ENCODE assay signal across 11 mouse cellular contexts in genomic region chr6:53289659-53290058, GRCm38 (mm10). TPM values are rescaled to one million over a fixed set of nuclear protein-coding genes. Genes with fewer than 3 reads are reported as not detected.
DNase-seq lines count a peak whose midpoint lies in the region; ATAC-seq lines count a peak whose summit lies in the region.
"Had no signal": no experiment of that assay in that cellular context is flagged by ENCODE, and none has a peak within 500 bp of the region (broad histone marks: within the 10 kb centered on the region; RNA-seq: fewer than 3 reads in every experiment).

No protein-coding gene starts in this region.

- intact Hi-C loops in heart, postnatal 36 days (cut with DNase I), result loop anchor here (5.0 to 10.0 kb wide), 4 partner anchors 103 to 795 kb away; no protein-coding TSS in a partner anchor
- intact Hi-C loops in left cerebral cortex, postnatal 36 days (cut with DNase I), result no loop called here

- H3K4me3 ChIP-seq in heart, embryonic 13.5 days, result peak overlapping the region; percentile 83
- H3K4me3 ChIP-seq in embryonic facial prominence, embryonic 11.5 days (ENCODE audit: low read depth, low read length), result peak overlapping the region; percentile 67
- peak overlapping the region; percentile 64 for H3K4me3 ChIP-seq in forebrain, embryonic 11.5 days (ENCODE audit: low read depth, low read length)
- H3K4me3 ChIP-seq in limb, embryonic 13.5 days, result peak overlapping the region; percentile 82

- no peaks in the 10 kb centered on the region for H3K9me3 ChIP-seq in heart, embryonic 13.5 days
- H3K9me3 ChIP-seq in embryonic facial prominence, embryonic 11.5 days (replicated peaks; ENCODE audit: control insufficient read depth, low read length), result no peaks in the 10 kb centered on the region
- H3K9me3 ChIP-seq in forebrain, embryonic 11.5 days (ENCODE audit: control insufficient read depth, low read length), result no peaks in the 10 kb centered on the region
- H3K9me3 ChIP-seq in limb, embryonic 13.5 days, result no peaks in the 10 kb centered on the region
- H3K9me3 ChIP-seq: lung, embryonic 15.5 days had no signal

- peaks cover 20% of the 10 kb centered on the region for H3K27me3 ChIP-seq in heart, embryonic 13.5 days (replicated peaks)
- peaks cover 9% of the 10 kb centered on the region for H3K27me3 ChIP-seq in embryonic facial prominence, embryonic 11.5 days (ENCODE audit: control insufficient read depth, insufficient read depth, low read length)
- H3K27me3 ChIP-seq in forebrain, embryonic 11.5 days (ENCODE audit: control insufficient read depth, insufficient read depth, low read length), result peaks cover 12% of the 10 kb centered on the region
- H3K27me3 ChIP-seq in limb, embryonic 13.5 days, result peaks cover 20% of the 10 kb centered on the region

- ATAC-seq in heart, embryonic 13.5 days (ENCODE audit: extremely low read depth, insufficient number of reproducible peaks, low FRiP score, low TSS enrichment), result no peak
- no peak for ATAC-seq in embryonic facial prominence, embryonic 11.5 days (replicated peaks; ENCODE audit: insufficient number of reproducible peaks, low FRiP score, low TSS enrichment, low read depth)
- ATAC-seq in forebrain, embryonic 11.5 days (replicated peaks; ENCODE audit: low FRiP score), result 0 out of 2 replicates have a peak, but pooled peaks have one; percentile 17
- no peak for ATAC-seq in limb, embryonic 13.5 days (ENCODE audit: low FRiP score, low read depth)
- ATAC-seq: CD4-positive, CD25-positive, alpha-beta regulatory T cell, adult 4 months had no signal

- WGBS in heart, embryonic 13.5 days, result 21% methylated on average over 5 of the region's 5 CpGs
- 21% methylated on average over 5 of the region's 5 CpGs for WGBS in embryonic facial prominence, embryonic 11.5 days
- WGBS in forebrain, embryonic 11.5 days, result 9% methylated on average over 5 of the region's 5 CpGs
- WGBS in limb, embryonic 13.5 days, result 8% methylated on average over 5 of the region's 5 CpGs

- no peak for DNase-seq in heart, postnatal 36 days
- DNase-seq in embryonic facial prominence, embryonic 11.5 days (ENCODE audit: low spot score), result no peak
- DNase-seq in forebrain, embryonic 11.5 days (ENCODE audit: low spot score), result peak; percentile 63
- DNase-seq in adrenal gland, postnatal 14 days, result no peak
- DNase-seq in frontal cortex, postnatal 36 days (ENCODE audit: low spot score in 2 of 2), result no peak
- DNase-seq in left cerebral cortex, postnatal 36 days (ENCODE audit: low spot score in 2 of 2), result no peak
- DNase-seq: kidney, adult 2 months had no signal

- peaks cover 65% of the 10 kb centered on the region for H3K4me1 ChIP-seq in heart, embryonic 13.5 days
- no peaks in the 10 kb centered on the region for H3K4me1 ChIP-seq in embryonic facial prominence, embryonic 11.5 days (ENCODE audit: control insufficient read depth, insufficient read depth, low read length)
- H3K4me1 ChIP-seq in forebrain, embryonic 11.5 days (replicated peaks; ENCODE audit: control insufficient read depth, insufficient read depth, low read length), result 0 out of 2 replicates have a peak, but pooled peaks cover 4% of the 10 kb centered on the region
- H3K4me1 ChIP-seq in limb, embryonic 13.5 days, result peaks cover 56% of the 10 kb centered on the region

- peak overlapping the region; percentile 93 for H3K9ac ChIP-seq in heart, embryonic 13.5 days
- no peak overlapping the region for H3K9ac ChIP-seq in embryonic facial prominence, embryonic 11.5 days (replicated peaks; ENCODE audit: low read length)
- no peak overlapping the region for H3K9ac ChIP-seq in forebrain, embryonic 11.5 days (ENCODE audit: low read length)
- H3K9ac ChIP-seq in limb, embryonic 13.5 days, result peak overlapping the region; percentile 95
- H3K9ac ChIP-seq: lung, embryonic 15.5 days had no signal

- H3K27ac ChIP-seq in heart, embryonic 13.5 days (replicated peaks), result peak overlapping the region; percentile 92
- H3K27ac ChIP-seq in embryonic facial prominence, embryonic 11.5 days (replicated peaks; ENCODE audit: low read depth, low read length), result no peak overlapping the region
- no peak overlapping the region; the same call in 1 of the 2 replicates for H3K27ac ChIP-seq in forebrain, embryonic 11.5 days (ENCODE audit: low read depth, low read length)
- H3K27ac ChIP-seq in limb, embryonic 13.5 days, result peak overlapping the region; percentile 87
- H3K27ac ChIP-seq: lung, embryonic 15.5 days had no signal

- H3K36me3 ChIP-seq in heart, embryonic 13.5 days, result no peaks in the 10 kb centered on the region
- no peaks in the 10 kb centered on the region for H3K36me3 ChIP-seq in embryonic facial prominence, embryonic 11.5 days (replicated peaks; ENCODE audit: control insufficient read depth, insufficient read depth, low read depth, low read length)
- H3K36me3 ChIP-seq in forebrain, embryonic 11.5 days (ENCODE audit: control insufficient read depth, insufficient read depth, low read length), result no peaks in the 10 kb centered on the region
- no peaks in the 10 kb centered on the region for H3K36me3 ChIP-seq in limb, embryonic 13.5 days
- H3K36me3 ChIP-seq: lung, embryonic 15.5 days had no signal

- peak overlapping the region; percentile 90 for H3K4me2 ChIP-seq in heart, embryonic 13.5 days
- peak overlapping the region; percentile 92 for H3K4me2 ChIP-seq in embryonic facial prominence, embryonic 11.5 days (ENCODE audit: low read depth, low read length)
- peak overlapping the region; percentile 88; the same call in 1 of the 2 replicates for H3K4me2 ChIP-seq in forebrain, embryonic 11.5 days (ENCODE audit: low read depth, low read length, severe bottlenecking)
- peak overlapping the region; percentile 83 for H3K4me2 ChIP-seq in limb, embryonic 13.5 days (replicated peaks)

RNA-seq across cellular contexts. Expression of gene Creb5, which starts 2.6 kb away (rescaled TPM):
- 31.1 and 33.0 TPM in 2 replicates for polyA plus RNA-seq in heart, embryonic 13.5 days (2015; fragmentation: Nextera tagmentation; extraction: Ambion mirVana)
- 1 to 10 TPM; 9.3 to 9.4 TPM for total RNA-seq in heart, postnatal 36 days (2021)
- polyA plus RNA-seq in embryonic facial prominence, embryonic 11.5 days (2014; fragmentation: Nextera tagmentation; extraction: Ambion mirVana), result 11.7 and 13.6 TPM in 2 replicates
- polyA plus RNA-seq in forebrain, embryonic 11.5 days (2014; fragmentation: Nextera tagmentation; extraction: Ambion mirVana), result 36.2 and 39.0 TPM in 2 replicates
- polyA plus RNA-seq in limb, embryonic 13.5 days (2015; fragmentation: Nextera tagmentation; extraction: Ambion mirVana), result 75.4 and 83.3 TPM in 2 replicates
- total RNA-seq in adrenal gland, postnatal 14 days (2021), result 3.4 TPM in 2 replicates
- total RNA-seq in left cerebral cortex, postnatal 36 days (2021), result 1 to 10 TPM; 3.7 to 4.5 TPM
- polyA plus RNA-seq: CD4-positive, CD25-positive, alpha-beta regulatory T cell, adult 4 months had no signal

Comparison
In these comparisons a context has a peak if more than half of its experiments do, and no peak if none do; other contexts are left out.
1. H3K27ac ChIP-seq: peak in heart, embryonic 13.5 days (single experiment) and limb, embryonic 13.5 days (single experiment); none in embryonic facial prominence, embryonic 11.5 days (single experiment) and forebrain, embryonic 11.5 days (single experiment).
2. H3K9ac ChIP-seq: peak in heart, embryonic 13.5 days (single experiment) and limb, embryonic 13.5 days (single experiment); none in embryonic facial prominence, embryonic 11.5 days (single experiment) and forebrain, embryonic 11.5 days (single experiment).
3. Peak in every context shown above with its lines, with median percentiles within 50 percentile points of each other: H3K4me2 ChIP-seq and H3K4me3 ChIP-seq.